Mouse (Mus musculus) 3T3-L1 (cell line): ENCODE results near the gene Rbm20.
A peak's percentile ranks its signal among the peaks of the same experiment; 100 is the strongest.

Experiments used
- DNase-seq: peaks from one replicate; pipeline ENCODE4 v3.0.0-alpha.2; 2015; ENCODE audit warnings: low read depth, low spot score

The Rbm20 gene

GRCm38 (mm10) chr19:53872994-53873713, 196.0 kb downstream of the Rbm20 start:
- no peak for DNase-seq

DNA sequence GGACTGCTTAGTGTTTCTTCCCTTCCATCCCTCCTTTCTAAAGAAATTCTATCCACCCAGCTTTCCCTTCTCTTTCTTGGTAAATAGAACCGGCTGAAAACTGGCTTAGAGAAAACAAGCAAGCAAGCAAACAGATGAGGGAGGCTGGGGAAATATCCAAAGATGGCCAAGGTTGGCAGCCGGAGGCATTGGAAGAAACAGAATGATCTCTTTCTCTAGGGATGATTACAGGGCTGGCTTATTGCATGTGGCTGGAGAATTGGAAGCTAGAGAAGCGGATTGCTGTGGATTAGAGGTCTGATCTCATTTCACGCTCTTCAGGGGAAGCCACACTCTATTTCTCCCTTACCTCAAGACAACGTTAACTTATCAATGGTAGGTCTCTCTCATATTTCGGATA, 198.1 kb downstream of the Rbm20 start:
- DNase-seq = no peak

- DNase-seq = no peak
Measured at GRCm38 (mm10) chr19:53877779-53878178, 200.7 kb downstream of the Rbm20 start.

DNA sequence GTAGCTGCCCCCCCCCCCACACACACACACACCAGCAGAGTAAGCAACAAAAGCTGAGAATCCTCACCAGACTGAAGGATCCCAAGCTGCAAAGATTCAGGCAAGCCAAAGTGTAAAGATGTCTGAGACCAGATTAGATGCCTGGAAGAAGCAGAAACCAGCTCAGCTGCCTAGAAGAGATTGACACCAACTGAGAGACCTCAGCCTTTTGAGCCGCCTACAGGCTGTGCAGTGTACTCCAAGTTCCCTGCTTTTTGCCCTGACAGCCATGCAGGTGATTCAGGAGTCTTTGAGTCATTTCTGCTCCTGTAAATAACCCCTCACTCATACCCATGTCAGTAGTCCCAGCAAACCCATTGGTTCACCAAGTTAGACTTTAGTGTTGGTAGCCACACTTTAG, 203.4 kb downstream of the Rbm20 start:
- no peak for DNase-seq

GRCm38 (mm10) chr19:53881786-53882185, 204.7 kb downstream of the Rbm20 start:
- DNase-seq = peak; percentile 40

- DNase-seq = no peak
Measured at GRCm38 (mm10) chr19:53885450-53885849, 208.3 kb downstream of the Rbm20 start.

DNA sequence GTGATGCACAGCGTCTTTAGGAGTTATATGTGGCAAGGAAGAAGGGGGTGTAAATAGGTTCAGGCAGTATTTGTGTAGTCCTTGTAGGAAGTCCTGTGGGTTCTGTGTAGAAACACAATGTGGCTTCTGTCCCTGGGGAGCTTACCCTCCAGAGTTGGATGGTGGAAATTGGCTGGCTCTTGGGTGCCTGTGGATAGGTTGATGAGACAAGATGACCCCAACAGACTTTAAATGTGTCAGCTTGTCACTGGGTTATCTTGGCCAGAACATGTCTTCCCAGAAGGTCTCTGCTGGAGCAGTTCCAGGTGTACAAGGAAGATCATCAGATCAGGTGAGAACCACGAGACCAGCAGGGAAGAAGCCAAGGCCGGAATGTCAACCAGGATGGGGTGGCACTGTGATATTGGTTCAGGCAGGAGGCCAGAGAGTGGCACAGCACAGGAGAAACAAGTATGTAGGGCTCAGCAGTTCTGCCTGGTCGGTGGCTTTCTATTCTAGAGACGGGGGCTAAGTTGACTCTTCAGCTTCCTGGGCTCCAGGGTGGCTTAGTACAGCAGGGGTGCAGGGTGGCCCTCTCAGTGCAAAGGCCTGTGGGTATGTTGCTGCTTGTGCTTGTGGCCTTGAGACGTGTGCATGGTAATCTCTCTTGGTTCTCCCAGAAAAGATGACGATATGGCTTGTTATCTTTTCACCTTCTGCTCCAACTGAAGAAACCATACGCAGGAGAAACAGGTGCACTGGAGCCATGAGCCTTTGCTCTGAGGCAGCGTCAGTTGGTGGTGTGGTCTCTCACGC, 209.7 kb downstream of the Rbm20 start:
- DNase-seq = no peak

GRCm38 (mm10) chr19:53887822-53888221, 210.7 kb downstream of the Rbm20 start:
- no peak for DNase-seq

- no peak for DNase-seq
Measured at GRCm38 (mm10) chr19:53888331-53888730, 211.2 kb downstream of the Rbm20 start.

GRCm38 (mm10) chr19:53889555-53889954, 212.4 kb downstream of the Rbm20 start:
- no peak for DNase-seq

GRCm38 (mm10) chr19:53890274-53890673, 213.2 kb downstream of the Rbm20 start:
- no peak for DNase-seq

- no peak for DNase-seq
Measured at GRCm38 (mm10) chr19:53890781-53891251, 213.7 kb downstream of the Rbm20 start.

DNA sequence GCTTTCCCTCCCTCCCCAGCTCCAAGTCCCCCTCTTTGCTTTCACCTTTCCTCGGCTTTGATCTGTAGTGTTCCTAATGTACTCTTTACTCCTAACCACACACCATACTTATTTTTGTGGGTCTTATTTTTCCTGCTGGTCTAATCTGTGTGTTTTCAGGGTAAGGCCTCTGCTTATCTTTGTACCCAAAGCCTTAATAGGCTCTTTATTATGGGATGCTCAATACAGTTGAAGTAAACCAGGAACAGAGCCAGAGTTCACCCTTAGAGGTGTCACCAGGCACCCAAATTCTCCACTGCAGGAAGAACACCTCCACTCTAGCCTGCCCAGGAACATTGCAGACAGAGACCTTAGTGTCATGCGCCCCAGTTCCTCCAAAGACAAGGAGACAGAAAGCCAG, 214.5 kb downstream of the Rbm20 start:
- no peak for DNase-seq

DNA sequence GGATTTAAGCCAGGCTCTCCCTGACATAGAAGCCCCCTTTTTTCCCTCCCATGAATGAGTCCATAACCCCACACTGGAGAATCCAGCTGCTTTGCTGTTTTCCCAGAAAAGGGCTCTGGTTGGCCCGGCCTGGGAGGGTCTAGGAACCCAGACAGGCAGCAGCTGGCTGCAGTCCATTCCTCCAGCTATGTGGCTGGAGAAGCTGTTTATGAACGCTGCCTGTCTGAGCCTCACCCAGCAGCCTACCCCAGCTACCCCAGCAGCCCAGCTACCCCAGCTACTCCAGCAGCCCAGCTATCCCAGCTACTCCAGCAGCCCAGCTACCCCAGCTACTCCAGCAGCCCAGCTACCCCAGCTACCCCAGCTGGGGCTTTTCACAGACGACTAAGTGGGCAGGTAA, 215.0 kb downstream of the Rbm20 start, which contains the start of gene Pdcd4:
Gene Pdcd4, plus strand, starts transcription at position 171 of the 400 bp plus-strand sequence.
- DNase-seq = no peak

DNA sequence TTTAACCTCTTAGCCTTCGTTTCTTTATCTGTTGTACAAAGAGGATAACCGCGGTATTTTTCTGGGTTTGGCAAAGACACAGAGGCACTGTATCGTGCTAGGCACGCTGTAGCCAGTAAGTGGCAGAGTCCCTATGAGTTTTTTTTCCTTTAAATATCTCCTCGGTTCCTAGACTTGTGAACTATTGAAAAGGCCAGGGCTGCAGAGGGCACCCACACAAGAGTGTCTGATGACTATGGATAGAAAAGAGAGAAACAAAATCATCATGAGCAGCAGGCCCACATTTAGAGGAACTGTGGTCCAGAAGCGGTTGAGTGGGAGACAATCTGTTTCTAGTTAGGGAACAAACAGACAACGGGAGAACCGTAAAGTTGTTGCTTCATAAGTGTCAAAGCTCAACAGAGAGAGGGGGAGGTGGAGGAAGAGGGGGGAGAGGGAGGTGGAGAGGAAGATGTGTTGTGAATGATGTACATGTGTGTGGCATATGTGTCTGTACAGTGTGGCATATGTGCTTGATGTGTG, 215.8 kb downstream of the Rbm20 start:
- no peak for DNase-seq

GRCm38 (mm10) chr19:53893711-53894171, 216.6 kb downstream of the Rbm20 start:
- peak; percentile 59 for DNase-seq

DNA sequence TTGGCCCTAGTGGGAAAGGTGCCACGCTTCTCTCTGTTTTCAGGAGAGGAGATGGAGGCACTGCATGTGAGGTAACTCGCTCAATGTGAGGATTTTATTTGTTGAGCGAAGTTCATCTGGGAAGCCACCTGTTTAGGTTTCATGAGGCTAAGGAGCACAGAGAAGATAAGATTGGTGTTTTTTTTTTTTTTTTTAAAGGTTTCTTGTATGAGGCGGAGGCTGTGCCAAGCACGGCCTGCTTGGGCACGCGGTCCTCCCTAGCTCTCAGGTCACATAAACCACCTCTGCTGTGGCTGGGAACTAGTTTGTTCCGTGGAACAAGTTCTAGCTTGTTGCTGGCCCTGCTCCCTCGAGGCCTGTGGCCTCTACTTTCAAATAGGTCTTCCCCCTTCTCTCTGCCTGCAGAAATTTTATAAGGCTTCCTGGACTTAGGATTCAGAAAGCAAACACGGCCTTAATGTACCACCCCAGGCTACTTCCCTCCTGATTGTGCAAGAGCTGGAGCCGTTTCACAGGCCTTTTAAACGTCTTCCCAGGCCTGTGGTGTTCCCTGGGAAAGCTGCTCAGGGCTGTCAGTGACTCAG, 217.5 kb downstream of the Rbm20 start:
- peak; percentile 76 for DNase-seq

DNA sequence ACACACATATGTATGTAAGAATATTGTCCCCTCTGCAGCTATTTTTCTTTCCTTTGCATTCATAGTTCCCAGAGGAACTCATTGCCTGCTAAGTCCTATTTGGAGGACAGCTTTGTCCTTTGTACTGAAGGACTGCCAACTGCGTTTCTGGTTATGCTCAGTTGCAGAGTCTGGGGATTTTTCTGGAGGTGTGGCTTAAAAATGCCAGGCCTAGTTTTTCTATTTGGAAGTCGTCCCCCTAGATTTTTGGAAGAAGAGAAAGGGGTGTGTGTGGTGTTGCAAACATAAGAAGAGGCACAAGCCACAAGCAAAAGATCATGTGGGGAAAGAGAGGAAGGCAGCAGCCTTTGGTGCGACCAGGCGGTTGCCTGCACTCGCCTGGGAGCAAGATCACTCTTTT, 220.9 kb downstream of the Rbm20 start:
- no peak for DNase-seq

DNA sequence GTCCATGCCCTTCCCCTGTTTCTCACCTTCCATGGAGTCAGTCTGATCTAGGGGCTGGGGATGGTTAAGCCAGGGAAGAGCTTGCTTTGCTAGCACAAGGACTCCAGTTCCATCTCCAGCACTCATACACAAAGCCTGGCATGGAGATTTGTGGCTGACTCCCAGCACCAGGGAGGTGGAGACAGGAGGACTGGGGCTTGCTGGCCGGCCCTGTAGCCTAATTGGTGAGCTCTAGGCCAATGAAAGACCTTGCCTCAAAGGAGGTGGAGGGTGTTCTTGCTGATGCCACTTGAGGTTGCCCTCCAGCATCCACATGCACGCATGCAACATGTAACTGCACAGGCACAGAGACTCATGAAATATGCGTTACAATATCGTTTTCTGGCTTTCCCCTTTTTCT, 221.4 kb downstream of the Rbm20 start:
- no peak for DNase-seq

- no peak for DNase-seq
Measured at GRCm38 (mm10) chr19:53898970-53899900, 222.1 kb downstream of the Rbm20 start.
